Mouse (Mus musculus) liver, embryonic 16.5 days (tissue): Measurements from ENCODE around the gene Carns1. TPM values are rescaled to one million over a fixed set of nuclear protein-coding genes. Genes with fewer than 3 reads are reported as not detected.

Source experiments
- ATAC-seq: fragments of 200-750 bp; cut with Nextera tagmentation; 2 replicates; pipeline ENCODE4 v1.8.0; 2017; ENCODE audit warnings: low read depth, mild to moderate bottlenecking, moderate number of reproducible peaks, moderate library complexity
- H3K27ac ChIP-seq: fragments of 300-500 bp; sonication (generic); 2 replicates; pipeline ENCODE4 v1.5.1; 2014; ENCODE audit warnings: mild to moderate bottlenecking, low read length
- H3K27me3 ChIP-seq: fragments of 300-500 bp; sonication (generic); 2 replicates; pipeline ENCODE4 v1.6.1; 2014; ENCODE audit warnings: low read depth, low read length, mixed read lengths; ENCODE audit not compliant: control insufficient read depth, insufficient read depth
- H3K36me3 ChIP-seq: fragments of 300-500 bp; sonication (generic); 2 replicates; pipeline ENCODE4 v1.6.1; 2014; ENCODE audit warnings: mild to moderate bottlenecking; ENCODE audit not compliant: control insufficient read depth, insufficient read depth
- H3K4me1 ChIP-seq: fragments of 300-500 bp; sonication (generic); 2 replicates; pipeline ENCODE4 v1.6.1; 2014; ENCODE audit warnings: low read depth, low read length, mixed read lengths; ENCODE audit not compliant: control insufficient read depth
- H3K4me2 ChIP-seq: fragments of 300-500 bp; sonication (generic); 2 replicates; pipeline ENCODE4 v1.6.1; 2014; ENCODE audit warnings: low read depth, low read length, mixed read lengths
- H3K4me3 ChIP-seq: fragments of 300-500 bp; sonication (generic); 2 replicates; pipeline ENCODE4 v1.5.1; 2014; ENCODE audit warnings: low read depth, mild to moderate bottlenecking, low read length
- H3K9ac ChIP-seq: fragments of 300-500 bp; sonication (generic); 2 replicates; pipeline ENCODE4 v1.6.1; 2014; ENCODE audit warnings: low read depth, low read length
- H3K9me3 ChIP-seq: fragments of 300-500 bp; sonication (generic); replicated peaks from 2 replicates; pipeline ENCODE4 v1.6.1; 2016; ENCODE audit warnings: low read length; ENCODE audit not compliant: control insufficient read depth
- WGBS: fragments of 180-500 bp; shearing (Covaris S2); extraction: QIAGEN DNeasy Blood & Tissue Kit; methylation state at CpG from one replicate; pipeline ENCODE4 v1.1.7; 2014; ENCODE audit not compliant: insufficient replicate concordance; 5-methylcytosine and 5-hydroxymethylcytosine counted together
- microRNA-seq: library from miRNA; unstranded; fragments of <30 nt; microRNA quantifications from one replicate; pipeline ENCODE4, GENCODE M21; 2016
- polyA plus RNA-seq: library from polyadenylated mRNA; unstranded; fragments of >200 nt; fragmentation: Nextera tagmentation; extraction: Ambion mirVana; gene quantifications from 2 replicates; pipeline ENCODE4 v1.2.1, GENCODE M21; 2015

Gene Carns1
- polyA plus RNA-seq, 1 experiment from 2014 or later = 0.67 TPM

- H3K27me3 ChIP-seq = no peaks in the 10 kb centered on the region
- H3K4me2 ChIP-seq = no peak overlapping the region
- 81% methylated on average over 2 of the region's 2 CpGs for WGBS
- no peak overlapping the region for H3K27ac ChIP-seq
- peaks cover 11% of the 10 kb centered on the region for H3K36me3 ChIP-seq
- no peak overlapping the region for H3K9ac ChIP-seq
- H3K4me1 ChIP-seq = peaks cover 40% of the 10 kb centered on the region
- no peaks in the 10 kb centered on the region for H3K9me3 ChIP-seq
- no peak for ATAC-seq
- no peak overlapping the region for H3K4me3 ChIP-seq
Observed at GRCm38 (mm10) chr19:4118350-4118749, 56.9 kb downstream of the Carns1 start.

GRCm38 (mm10) chr19:4117006-4117405 lies 58.3 kb downstream of the Carns1 start:
- 87% methylated on average over 7 of the region's 7 CpGs for WGBS
- no peak overlapping the region for H3K9ac ChIP-seq
- no peaks in the 10 kb centered on the region for H3K27me3 ChIP-seq
- peaks cover 34% of the 10 kb centered on the region for H3K4me1 ChIP-seq
- H3K4me2 ChIP-seq = no peak overlapping the region
- no peak overlapping the region for H3K4me3 ChIP-seq
- no peaks in the 10 kb centered on the region for H3K9me3 ChIP-seq
- no peak overlapping the region for H3K27ac ChIP-seq
- ATAC-seq = no peak
- peaks cover 11% of the 10 kb centered on the region for H3K36me3 ChIP-seq

DNA sequence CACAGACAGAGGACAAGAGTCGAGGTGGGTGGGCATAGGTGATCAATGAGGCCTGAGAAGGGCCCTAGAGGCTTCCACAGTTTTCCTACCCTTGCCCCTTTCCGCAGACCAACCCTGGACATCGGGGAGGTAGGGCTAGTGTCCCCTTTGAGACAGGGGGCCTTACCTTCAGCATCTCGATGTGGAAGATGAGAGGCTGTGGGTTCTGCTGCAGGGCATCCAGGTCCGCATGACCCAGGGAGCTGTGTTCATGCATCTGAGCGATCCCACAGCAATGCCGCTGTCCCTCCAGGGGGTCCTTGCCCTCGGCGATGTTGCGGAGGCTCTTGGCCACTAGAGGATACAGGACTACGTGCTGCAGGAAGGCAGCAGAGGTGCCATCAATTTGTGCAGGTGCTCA lies 59.5 kb downstream of the Carns1 start:
- H3K4me2 ChIP-seq = no peak overlapping the region
- no peaks in the 10 kb centered on the region for H3K27me3 ChIP-seq
- H3K4me1 ChIP-seq = peaks cover 25% of the 10 kb centered on the region
- H3K9me3 ChIP-seq = no peaks in the 10 kb centered on the region
- no peak overlapping the region for H3K4me3 ChIP-seq
- no peak overlapping the region for H3K9ac ChIP-seq
- peaks cover 11% of the 10 kb centered on the region for H3K36me3 ChIP-seq
- ATAC-seq = no peak
- H3K27ac ChIP-seq = no peak overlapping the region
- WGBS = 78% methylated on average over 11 of the region's 11 CpGs

DNA sequence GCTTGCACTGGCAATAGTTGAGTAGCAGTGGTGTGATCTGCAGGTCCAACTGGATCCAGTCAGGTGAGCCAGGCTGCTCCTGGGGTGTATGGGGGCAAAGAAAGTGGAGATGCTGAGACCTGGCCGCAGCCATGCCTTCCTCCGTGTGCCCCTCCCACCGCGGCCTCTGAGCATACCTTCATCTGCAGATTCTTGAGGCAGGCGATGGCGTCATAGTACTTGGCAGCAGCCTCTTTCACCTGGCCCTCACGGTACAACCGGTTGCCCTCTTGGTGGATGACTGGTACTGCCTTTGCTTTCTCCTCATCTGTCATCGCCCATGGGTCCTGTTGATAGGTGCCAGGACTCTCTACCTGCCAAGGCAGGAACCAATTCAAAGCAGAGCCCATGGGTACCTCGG lies 60.1 kb downstream of the Carns1 start:
- Histone ChIP-seq H3K9ac (no peak overlapping the region), H3K4me3 (no peak overlapping the region), H3K36me3 (peaks cover 11% of the 10 kb centered on the region), H3K9me3 (no peaks in the 10 kb centered on the region), H3K4me1 (peaks cover 19% of the 10 kb centered on the region), H3K4me2 (no peak overlapping the region), H3K27ac (no peak overlapping the region), H3K27me3 (no peaks in the 10 kb centered on the region)
- ATAC-seq = no peak
- WGBS = 85% methylated on average over 10 of the region's 10 CpGs

DNA sequence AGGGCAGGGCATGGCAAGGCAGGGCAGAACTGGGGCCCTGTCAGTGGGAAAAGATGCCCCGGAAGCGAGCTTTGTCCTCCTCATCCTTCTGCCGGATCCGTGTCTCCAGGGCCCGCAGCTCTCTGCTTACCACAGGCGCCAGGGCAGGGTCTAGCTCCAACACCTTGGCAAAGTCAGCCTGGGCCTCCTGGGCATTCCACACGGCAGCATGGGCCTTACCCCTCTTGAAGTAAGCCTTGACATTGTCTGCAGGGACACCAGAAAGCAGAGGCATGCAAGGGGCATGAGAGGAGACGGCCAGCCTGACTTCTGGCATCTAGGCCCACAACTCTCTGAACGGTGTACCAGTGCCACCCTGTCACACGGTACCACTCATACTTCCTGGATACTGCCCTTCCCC lies 60.7 kb downstream of the Carns1 start:
- no peaks in the 10 kb centered on the region for H3K27me3 ChIP-seq
- H3K4me2 ChIP-seq = no peak overlapping the region
- peaks cover 11% of the 10 kb centered on the region for H3K36me3 ChIP-seq
- WGBS = 85% methylated on average over 10 of the region's 10 CpGs
- H3K4me3 ChIP-seq = no peak overlapping the region
- ATAC-seq = no peak
- H3K9ac ChIP-seq = no peak overlapping the region
- no peak overlapping the region for H3K27ac ChIP-seq
- H3K4me1 ChIP-seq = peaks cover 19% of the 10 kb centered on the region
- no peaks in the 10 kb centered on the region for H3K9me3 ChIP-seq

Small RNAs within 50 kb of the gene (microRNA-seq; reads per million reads assigned to microRNA genes)
- not detected for gene Gm26115

Other genes with a start within 250 kb of the Carns1 start
- gene Aldh3b1, start 245.7 kb downstream of the Carns1 start, polyA plus RNA-seq = 8.7 and 10.0 TPM in 2 replicates
- 33.9 and 35.8 TPM in 2 replicates for gene Unc93b1, start 240.3 kb downstream of the Carns1 start, polyA plus RNA-seq
- 0.07 and 0.12 TPM in 2 replicates for gene Aldh3b3, start 216.8 kb downstream of the Carns1 start, polyA plus RNA-seq
- gene Aldh3b2, start 203.2 kb downstream of the Carns1 start, polyA plus RNA-seq = 0.24 and 0.30 TPM in 2 replicates
- 10.5 and 12.4 TPM in 2 replicates for gene Acy3, start 188.9 kb downstream of the Carns1 start, polyA plus RNA-seq
- gene Tbx10, start 182.7 kb downstream of the Carns1 start, polyA plus RNA-seq = 0.09 TPM in 1 of 2 replicates, not detected in the other
- 12.2 and 12.6 TPM in 2 replicates for gene Nudt8, start 174.9 kb downstream of the Carns1 start, polyA plus RNA-seq
- 0.41 and 0.48 TPM in 2 replicates for gene Gm49405, start 174.9 kb downstream of the Carns1 start, polyA plus RNA-seq
- 0.42 and 0.75 TPM in 2 replicates for gene Doc2g, start 172.2 kb downstream of the Carns1 start, polyA plus RNA-seq
- 144 and 145 TPM in 2 replicates for gene Ndufv1, start 162.7 kb downstream of the Carns1 start, polyA plus RNA-seq
- 796 and 823 TPM in 2 replicates for gene Gstp1, start 137.5 kb downstream of the Carns1 start, polyA plus RNA-seq
- 6.1 and 17.4 TPM in 2 replicates for gene Gstp2, start 129.5 kb downstream of the Carns1 start, polyA plus RNA-seq
- 95.4 and 105 TPM in 2 replicates for gene Gstp3, start 115.9 kb downstream of the Carns1 start, polyA plus RNA-seq
- 0.25 and 0.32 TPM in 2 replicates for gene Cabp2, start 93.9 kb downstream of the Carns1 start, polyA plus RNA-seq
- gene Cdk2ap2, start 78.3 kb downstream of the Carns1 start, polyA plus RNA-seq = 112 and 117 TPM in 2 replicates
- 6.6 and 7.3 TPM in 2 replicates for gene Pitpnm1, start 75.5 kb downstream of the Carns1 start, polyA plus RNA-seq
- gene Aip, start 49.6 kb downstream of the Carns1 start, polyA plus RNA-seq = 32.4 and 32.6 TPM in 2 replicates
- gene Gpr152, start 35.7 kb downstream of the Carns1 start, polyA plus RNA-seq = 0.02 TPM in 1 of 2 replicates, not detected in the other
- gene Cabp4, start 31.4 kb downstream of the Carns1 start, polyA plus RNA-seq = 0.18 and 0.20 TPM in 2 replicates
- gene Coro1b, start 26.9 kb downstream of the Carns1 start, polyA plus RNA-seq = 72.4 and 74.8 TPM in 2 replicates
- gene Ptprcap, start 21.9 kb downstream of the Carns1 start, polyA plus RNA-seq = 17.6 and 17.9 TPM in 2 replicates
- gene Rps6kb2, start 12.1 kb downstream of the Carns1 start, polyA plus RNA-seq = 29.4 and 31.9 TPM in 2 replicates
- gene Tbc1d10c, start 15.8 kb upstream of the Carns1 start, polyA plus RNA-seq = 5.5 and 8.1 TPM in 2 replicates
- gene Ppp1ca, start 16.6 kb upstream of the Carns1 start, polyA plus RNA-seq = 380 and 393 TPM in 2 replicates
- gene Rad9a, start 26.2 kb upstream of the Carns1 start, polyA plus RNA-seq = 14.1 and 14.2 TPM in 2 replicates
- 0.39 and 0.61 TPM in 2 replicates for gene Clcf1, start 38.8 kb upstream of the Carns1 start, polyA plus RNA-seq
- gene AC109138.7, start 38.9 kb upstream of the Carns1 start, polyA plus RNA-seq = not detected in 2 replicates
- gene Pold4, start 56.4 kb upstream of the Carns1 start, polyA plus RNA-seq = 12.2 and 14.8 TPM in 2 replicates
- gene Ssh3, start 93.7 kb upstream of the Carns1 start, polyA plus RNA-seq = 2.1 TPM in 2 replicates
- gene Ankrd13d, start 107.7 kb upstream of the Carns1 start, polyA plus RNA-seq = 1.1 and 1.2 TPM in 2 replicates
- 7.8 and 9.5 TPM in 2 replicates for gene Grk2, start 130.7 kb upstream of the Carns1 start, polyA plus RNA-seq
- gene Kdm2a, start 222.8 kb upstream of the Carns1 start, polyA plus RNA-seq = 11.0 and 13.7 TPM in 2 replicates